Mouse (Mus musculus): ENCODE results near the gene Pa2g4. TPM values are rescaled to one million over a fixed set of nuclear protein-coding genes. Genes with fewer than 3 reads are reported as not detected.

Pa2g4 gene
- polyA plus RNA-seq, 2 experiments = 113 to 163 TPM

DNA sequence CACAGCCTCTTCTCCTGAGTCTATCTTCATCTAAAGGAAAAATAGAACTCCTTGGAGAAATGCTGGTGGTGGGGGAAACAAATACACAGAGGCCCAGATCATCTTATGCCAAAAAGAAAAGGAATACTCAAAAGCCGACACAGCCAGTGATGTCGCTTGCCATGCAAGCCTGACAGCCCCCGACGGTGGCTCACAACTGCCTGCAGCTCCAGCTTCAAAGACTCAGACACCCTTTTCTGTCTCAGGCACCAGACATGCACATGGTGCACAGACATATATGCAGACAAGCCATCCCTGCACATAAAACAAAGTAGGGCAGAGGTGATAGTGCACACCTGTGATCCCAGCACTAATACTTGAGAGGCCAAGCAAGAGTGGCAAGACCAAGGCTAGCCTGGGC, 13.9 kb upstream of the Pa2g4 start:
- H3K4me2 ChIP-seq (ENCODE audit: low read depth) = no peak overlapping the region

DNA sequence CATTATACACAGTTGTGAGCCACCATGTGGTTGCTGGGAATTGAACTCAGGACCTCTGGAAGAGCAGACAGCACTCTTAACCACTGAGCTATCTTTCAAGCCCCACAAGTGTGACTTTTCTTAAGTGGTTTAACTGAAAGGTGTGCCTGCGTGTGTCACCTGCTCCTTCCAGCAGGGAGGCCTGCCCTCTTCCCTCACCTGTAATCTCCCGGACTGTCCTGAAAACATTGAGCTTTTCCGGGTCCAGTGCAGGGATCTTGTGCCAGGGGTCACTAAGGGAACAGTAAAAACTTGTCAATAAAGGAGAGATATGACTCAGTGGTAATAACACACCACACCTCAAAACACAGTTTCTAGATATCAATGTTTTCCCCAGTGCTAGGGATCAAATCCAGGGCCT, 13.5 kb upstream of the Pa2g4 start:
- H3K4me2 ChIP-seq (ENCODE audit: low read depth) = no peak overlapping the region
- TF ChIP-seq CTCF (IDR thresholded peaks at IDR 0.05; ENCODE audit: low read depth) (no peak), EP300 (IDR thresholded peaks at IDR 0.05; ENCODE audit: low read depth) (no peak)
- H3K27ac ChIP-seq = no peak overlapping the region
- no peaks in the 10 kb centered on the region; the same call in 1 of the 2 replicates for H3K36me3 ChIP-seq (replicated peaks; ENCODE audit: control insufficient read depth, insufficient read depth, low read depth)
- no peak overlapping the region for H3K4me3 ChIP-seq (ENCODE audit: insufficient read depth in 1 of 2, low read depth in 2 of 2, low read length in 2 of 2)
- WGBS (ENCODE audit: insufficient replicate concordance) = 68% methylated on average over 3 of the region's 3 CpGs
- peaks cover 6% of the 10 kb centered on the region for H3K27me3 ChIP-seq (ENCODE audit: control insufficient read depth, insufficient read depth, low read length)
- H3K9ac ChIP-seq (replicated peaks) = no peak overlapping the region
- no peaks in the 10 kb centered on the region for H3K9me3 ChIP-seq (ENCODE audit: control insufficient read depth, low read length)
- no peak for DNase-seq (ENCODE audit: low read depth in 3 of 3, low spot score in 3 of 3)
- no peak for ATAC-seq (ENCODE audit: insufficient read depth)
- H3K4me1 ChIP-seq (replicated peaks; ENCODE audit: control insufficient read depth in 2 of 2, insufficient read depth in 2 of 2, low read length in 1 of 2) = 0 out of 4 replicates have a peak, but pooled peaks cover 0 to 2% of the 10 kb centered on the region in 2 experiments

More for the DNA sequence above, 13.9 kb upstream of the Pa2g4 start:
- DNase-seq (ENCODE audit: low read depth in 3 of 3, low spot score in 3 of 3) (no peak), ATAC-seq (ENCODE audit: insufficient read depth) (no peak)
- no peak overlapping the region for H3K4me3 ChIP-seq (ENCODE audit: insufficient read depth in 1 of 2, low read depth in 2 of 2, low read length in 2 of 2)
- no peak overlapping the region for H3K27ac ChIP-seq
- no peaks in the 10 kb centered on the region; the same call in 1 of the 2 replicates for H3K36me3 ChIP-seq (replicated peaks; ENCODE audit: control insufficient read depth, insufficient read depth, low read depth)
- TF ChIP-seq EP300 (IDR thresholded peaks at IDR 0.05; ENCODE audit: low read depth) (no peak), CTCF (IDR thresholded peaks at IDR 0.05; ENCODE audit: low read depth) (no peak)
- 0 out of 4 replicates have a peak, but pooled peaks cover 0 to 2% of the 10 kb centered on the region in 2 experiments for H3K4me1 ChIP-seq (replicated peaks; ENCODE audit: control insufficient read depth in 2 of 2, insufficient read depth in 2 of 2, low read length in 1 of 2)
- no peaks in the 10 kb centered on the region for H3K9me3 ChIP-seq (ENCODE audit: control insufficient read depth, low read length)
- H3K9ac ChIP-seq (replicated peaks) = no peak overlapping the region
- WGBS (ENCODE audit: insufficient replicate concordance) = 74% methylated on average over 4 of the region's 4 CpGs
- H3K27me3 ChIP-seq (ENCODE audit: control insufficient read depth, insufficient read depth, low read length) = peaks cover 6% of the 10 kb centered on the region

DNA sequence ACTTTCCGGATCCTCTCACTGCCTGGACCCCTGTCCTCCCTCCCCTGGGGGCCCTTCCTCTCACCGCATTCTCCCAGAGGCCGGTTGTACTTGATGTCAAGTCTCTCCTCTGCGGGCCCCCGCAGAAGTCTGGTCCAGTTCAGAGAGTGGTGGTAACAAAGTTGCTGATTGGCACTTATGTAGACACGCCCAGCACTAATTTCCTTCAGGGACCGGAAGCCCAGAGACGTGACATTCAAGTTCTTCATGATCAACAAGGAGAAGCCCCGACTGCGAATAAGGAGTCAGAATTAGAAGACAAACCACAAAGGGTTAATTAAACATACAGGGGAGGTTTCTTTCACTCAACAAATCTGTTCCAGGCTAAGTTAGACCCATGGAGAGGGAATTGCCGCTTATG, 12.5 kb upstream of the Pa2g4 start:
- Histone ChIP-seq H3K4me3 (ENCODE audit: insufficient read depth in 1 of 2, low read depth in 2 of 2, low read length in 2 of 2) (no peak overlapping the region), H3K9ac (replicated peaks) (no peak overlapping the region), H3K27me3 (ENCODE audit: control insufficient read depth, insufficient read depth, low read length) (no peaks in the 10 kb centered on the region; the same call in 1 of the 2 replicates), H3K4me2 (ENCODE audit: low read depth) (no peak overlapping the region), H3K9me3 (ENCODE audit: control insufficient read depth, low read length) (no peaks in the 10 kb centered on the region), H3K27ac (no peak overlapping the region), H3K4me1 (replicated peaks; ENCODE audit: control insufficient read depth in 2 of 2, insufficient read depth in 2 of 2, low read length in 1 of 2) (0 out of 4 replicates have a peak, but pooled peaks cover 0 to 2% of the 10 kb centered on the region in 2 experiments), H3K36me3 (replicated peaks; ENCODE audit: control insufficient read depth, insufficient read depth, low read depth) (no peaks in the 10 kb centered on the region; the same call in 1 of the 2 replicates)
- DNase-seq (ENCODE audit: low read depth in 3 of 3, low spot score in 3 of 3) (no peak), ATAC-seq (ENCODE audit: insufficient read depth) (no peak)
- 54% methylated on average over 11 of the region's 11 CpGs for WGBS (ENCODE audit: insufficient replicate concordance)
- TF ChIP-seq CTCF (IDR thresholded peaks at IDR 0.05; ENCODE audit: low read depth) (no peak), EP300 (IDR thresholded peaks at IDR 0.05; ENCODE audit: low read depth) (no peak)

- H3K9ac ChIP-seq (replicated peaks) = no peak overlapping the region
- WGBS (ENCODE audit: insufficient replicate concordance) = 70% methylated on average over 2 of the region's 2 CpGs
- H3K36me3 ChIP-seq (replicated peaks; ENCODE audit: control insufficient read depth, insufficient read depth, low read depth) = no peaks in the 10 kb centered on the region; the same call in 1 of the 2 replicates
- DNase-seq (ENCODE audit: low read depth in 3 of 3, low spot score in 3 of 3) = no peak
- H3K27me3 ChIP-seq (ENCODE audit: control insufficient read depth, insufficient read depth, low read length) = no peaks in the 10 kb centered on the region; the same call in none of the 2 replicates
- H3K4me3 ChIP-seq (ENCODE audit: insufficient read depth in 1 of 2, low read depth in 2 of 2, low read length in 2 of 2) = no peak overlapping the region
- no peak overlapping the region for H3K27ac ChIP-seq
- H3K9me3 ChIP-seq (ENCODE audit: control insufficient read depth, low read length) = no peaks in the 10 kb centered on the region
- H3K4me2 ChIP-seq (ENCODE audit: low read depth) = no peak overlapping the region
- TF ChIP-seq EP300 (IDR thresholded peaks at IDR 0.05; ENCODE audit: low read depth) = no peak
- peak; percentile 71 for TF ChIP-seq CTCF (IDR thresholded peaks at IDR 0.05; ENCODE audit: low read depth)
- 0 out of 4 replicates have a peak, but pooled peaks cover 0 to 2% of the 10 kb centered on the region in 2 experiments for H3K4me1 ChIP-seq (replicated peaks; ENCODE audit: control insufficient read depth in 2 of 2, insufficient read depth in 2 of 2, low read length in 1 of 2)
- no peak for ATAC-seq (ENCODE audit: insufficient read depth)
Measured at GRCm38 (mm10) chr10:128575063-128575462, 9.3 kb upstream of the Pa2g4 start.

DNA sequence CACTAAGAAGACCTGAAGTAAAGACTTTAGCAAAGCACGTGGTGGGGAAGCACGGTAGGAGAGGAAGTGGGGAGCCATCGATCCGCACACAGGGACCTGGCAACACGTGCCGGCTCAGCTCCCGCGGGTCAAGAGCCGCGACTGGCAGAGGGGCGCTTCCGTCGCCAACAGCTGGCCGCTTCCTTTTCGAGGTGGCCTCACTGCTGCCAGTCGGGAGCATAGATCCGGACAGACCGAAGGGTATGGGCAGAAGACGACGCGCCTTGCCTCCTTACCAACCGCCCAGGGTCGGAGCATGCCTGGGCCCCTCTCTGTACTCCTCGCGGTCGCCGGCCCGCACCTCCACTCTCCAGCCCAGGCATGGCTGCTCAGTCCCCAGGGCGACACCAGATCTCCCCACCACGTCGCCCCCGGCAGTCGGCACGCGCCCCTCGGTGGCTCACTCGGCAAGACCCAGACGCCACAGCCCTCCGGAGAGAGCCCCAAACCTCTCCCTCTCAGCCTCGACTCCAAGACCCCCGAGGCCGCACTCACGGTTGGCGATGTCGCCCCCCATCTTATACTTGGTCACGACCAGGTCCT, 490 bp downstream of the Pa2g4 start:
- under 1% methylated on average over 46 of the region's 46 CpGs for WGBS (ENCODE audit: insufficient replicate concordance)
- H3K4me2 ChIP-seq (ENCODE audit: low read depth) = peak overlapping the region; percentile 85
- H3K36me3 ChIP-seq (replicated peaks; ENCODE audit: control insufficient read depth, insufficient read depth, low read depth) = peaks cover 35% of the 10 kb centered on the region
- no peaks in the 10 kb centered on the region; the same call in 1 of the 2 replicates for H3K27me3 ChIP-seq (ENCODE audit: control insufficient read depth, insufficient read depth, low read length)
- H3K27ac ChIP-seq = peak overlapping the region; percentile 94
- TF ChIP-seq EP300 (IDR thresholded peaks at IDR 0.05; ENCODE audit: low read depth) (no peak), CTCF (IDR thresholded peaks at IDR 0.05; ENCODE audit: low read depth) (no peak)
- DNase-seq (ENCODE audit: low read depth in 3 of 3, low spot score in 3 of 3) (no peak), ATAC-seq (ENCODE audit: insufficient read depth) (peak; percentile 17; the same call in 1 of the 2 replicates)
- H3K9ac ChIP-seq (replicated peaks) = peak overlapping the region; percentile 91
- no peaks in the 10 kb centered on the region for H3K9me3 ChIP-seq (ENCODE audit: control insufficient read depth, low read length)
- peaks cover 4 to 7% of the 10 kb centered on the region in 2 experiments for H3K4me1 ChIP-seq (replicated peaks; ENCODE audit: control insufficient read depth in 2 of 2, insufficient read depth in 2 of 2, low read length in 1 of 2)
- peak overlapping the region; percentile 89 to 95 for H3K4me3 ChIP-seq (ENCODE audit: insufficient read depth in 1 of 2, low read depth in 2 of 2, low read length in 2 of 2)

Data from liver, embryonic 14.5 days (tissue).